Mouse (Mus musculus): ENCODE measurements at regions not wholly inside any gene's neighbourhood (a gene's known extent, or its start where the extent isn't known, plus 50 kb on each side); places are given as distances from the start of the nearest gene placed in this dataset.
A peak's percentile ranks its signal among the peaks of the same experiment; 100 is the strongest.

DNA sequence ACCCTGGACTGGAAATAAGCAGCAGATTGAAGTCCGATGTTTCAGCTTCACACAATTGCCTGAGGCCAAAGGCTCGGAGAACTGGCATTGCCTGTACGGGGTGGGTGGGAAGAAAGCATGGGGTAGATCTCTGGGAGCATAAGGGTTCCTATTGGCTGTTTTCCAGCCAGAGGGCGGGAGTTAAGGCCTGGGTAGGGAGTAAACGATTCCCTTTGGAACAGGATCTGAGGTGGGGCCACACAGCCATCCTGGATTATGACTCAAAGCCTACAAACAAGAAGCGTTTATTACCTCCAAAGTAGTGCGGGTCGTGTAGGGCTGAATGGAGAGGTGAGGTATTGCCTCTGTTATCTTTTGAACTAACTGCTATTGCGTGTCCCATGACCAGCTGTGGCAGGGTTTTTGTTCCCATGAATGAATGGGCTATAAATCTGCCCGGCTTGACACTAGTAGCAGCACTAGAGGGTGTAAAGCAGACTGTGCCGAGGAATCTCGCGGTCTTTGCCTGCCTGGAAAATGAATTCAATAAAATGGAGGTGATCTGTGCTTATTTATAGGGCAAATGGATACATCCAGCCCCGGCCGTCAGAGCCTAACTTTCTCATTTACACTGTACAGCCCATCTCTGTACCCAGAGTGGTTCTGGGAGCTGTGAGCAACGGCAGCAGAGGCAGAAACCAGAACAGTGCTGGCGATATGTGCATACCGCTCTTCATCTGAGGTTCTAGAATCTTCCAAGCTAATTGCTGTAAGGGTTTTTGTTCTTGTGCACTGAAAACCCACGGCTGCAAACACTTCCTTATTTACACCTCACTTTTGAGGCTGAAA lies 214.3 kb upstream of the Zfp507 start:
- no peak for ATAC-seq (replicated peaks; ENCODE audit: low FRiP score, low TSS enrichment, poor library complexity, severe bottlenecking)

DNA sequence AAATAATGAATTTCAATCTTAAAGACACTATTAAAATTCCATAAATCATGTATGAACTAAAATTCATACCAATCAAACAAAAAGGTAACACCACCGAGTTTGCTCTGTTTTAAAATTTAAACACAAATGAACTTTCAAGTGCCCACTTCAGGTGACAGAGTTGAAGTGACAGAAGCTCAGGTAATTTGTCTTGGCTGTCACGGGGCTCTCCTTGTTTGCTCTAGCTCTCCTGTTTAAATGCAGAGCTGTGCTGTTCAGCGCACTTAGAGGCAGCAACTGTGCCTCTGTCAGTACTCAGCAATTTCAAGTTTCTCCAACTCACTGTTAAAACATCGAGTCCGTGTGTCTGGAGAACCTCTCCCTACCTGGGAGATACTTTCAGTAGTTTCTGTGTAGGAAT lies 193.8 kb upstream of the Zfp507 start:
- no peak for ATAC-seq (replicated peaks; ENCODE audit: low FRiP score, low TSS enrichment, poor library complexity, severe bottlenecking)

- ATAC-seq (replicated peaks; ENCODE audit: low FRiP score, low TSS enrichment, poor library complexity, severe bottlenecking) = no peak
These were observed 189.7 kb upstream of the Zfp507 start for GRCm38 (mm10) chr7:35992511-35992910.

- no peak for ATAC-seq (replicated peaks; ENCODE audit: low FRiP score, low TSS enrichment, poor library complexity, severe bottlenecking)
These were observed 188.3 kb upstream of the Zfp507 start for GRCm38 (mm10) chr7:35991141-35991540.

GRCm38 (mm10) chr7:35989456-35989855 lies 186.7 kb upstream of the Zfp507 start:
- no peak for ATAC-seq (replicated peaks; ENCODE audit: low FRiP score, low TSS enrichment, poor library complexity, severe bottlenecking)

GRCm38 (mm10) chr7:35988449-35989109 lies 185.8 kb upstream of the Zfp507 start:
- no peak for ATAC-seq (replicated peaks; ENCODE audit: low FRiP score, low TSS enrichment, poor library complexity, severe bottlenecking)

- ATAC-seq (replicated peaks; ENCODE audit: low FRiP score, low TSS enrichment, poor library complexity, severe bottlenecking) = no peak
These were observed 175.2 kb upstream of the Zfp507 start for GRCm38 (mm10) chr7:35977986-35978385.

DNA sequence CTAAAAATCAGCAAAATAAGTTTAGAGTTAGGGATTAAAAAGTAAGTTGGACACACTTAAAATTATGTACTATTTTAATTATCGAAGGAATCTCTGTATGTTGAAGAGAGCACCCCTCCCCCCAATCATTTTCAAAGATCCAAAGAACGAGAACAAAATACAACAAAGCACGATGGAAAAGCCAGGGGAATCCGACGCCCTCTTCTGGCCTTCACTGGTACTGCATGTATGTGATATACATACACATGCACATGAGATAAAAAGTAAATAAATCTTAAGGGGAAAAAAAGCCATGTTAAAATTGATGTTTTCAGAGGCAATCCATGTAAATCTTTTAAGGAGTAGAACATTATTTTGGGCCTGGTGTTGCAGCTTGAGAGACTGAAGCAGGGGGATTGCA lies 155.9 kb upstream of the Zfp507 start:
- no peak for ATAC-seq (replicated peaks; ENCODE audit: low FRiP score, low TSS enrichment, poor library complexity, severe bottlenecking)

- no peak for ATAC-seq (replicated peaks; ENCODE audit: low FRiP score, low TSS enrichment, poor library complexity, severe bottlenecking)
These were observed 155.2 kb upstream of the Zfp507 start for GRCm38 (mm10) chr7:35958052-35958451.

GRCm38 (mm10) chr7:35948794-35949193 lies 146.0 kb upstream of the Zfp507 start:
- no peak for ATAC-seq (replicated peaks; ENCODE audit: low FRiP score, low TSS enrichment, poor library complexity, severe bottlenecking)

DNA sequence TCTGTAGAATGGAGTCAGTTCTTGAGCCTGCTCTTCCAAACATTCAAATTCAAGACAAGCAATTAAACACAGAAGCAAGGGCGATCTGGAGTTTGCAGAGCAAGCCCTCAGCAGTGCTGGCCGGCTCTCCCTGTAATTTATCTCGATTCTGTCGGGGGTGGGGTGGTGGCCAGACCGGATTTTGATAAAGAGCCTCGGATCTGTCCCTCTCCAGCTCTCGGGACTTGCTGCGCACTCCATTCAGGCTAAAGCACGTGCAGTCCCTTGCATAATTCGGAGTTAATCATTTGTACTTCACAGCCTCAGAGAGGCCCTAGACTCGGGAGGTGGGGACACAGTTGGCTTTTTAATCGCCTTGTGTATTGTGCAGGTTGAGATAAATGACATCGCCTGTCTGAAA lies 145.6 kb upstream of the Zfp507 start:
- no peak for ATAC-seq (replicated peaks; ENCODE audit: low FRiP score, low TSS enrichment, poor library complexity, severe bottlenecking)

GRCm38 (mm10) chr7:35941086-35941485 lies 138.3 kb upstream of the Zfp507 start:
- no peak for ATAC-seq (replicated peaks; ENCODE audit: low FRiP score, low TSS enrichment, poor library complexity, severe bottlenecking)

- ATAC-seq (replicated peaks; ENCODE audit: low FRiP score, low TSS enrichment, poor library complexity, severe bottlenecking) = no peak
These were observed 135.5 kb upstream of the Zfp507 start for GRCm38 (mm10) chr7:35938123-35938869.

GRCm38 (mm10) chr7:35926749-35927148 lies 123.9 kb upstream of the Zfp507 start:
- ATAC-seq (replicated peaks; ENCODE audit: low FRiP score, low TSS enrichment, poor library complexity, severe bottlenecking) = no peak

DNA sequence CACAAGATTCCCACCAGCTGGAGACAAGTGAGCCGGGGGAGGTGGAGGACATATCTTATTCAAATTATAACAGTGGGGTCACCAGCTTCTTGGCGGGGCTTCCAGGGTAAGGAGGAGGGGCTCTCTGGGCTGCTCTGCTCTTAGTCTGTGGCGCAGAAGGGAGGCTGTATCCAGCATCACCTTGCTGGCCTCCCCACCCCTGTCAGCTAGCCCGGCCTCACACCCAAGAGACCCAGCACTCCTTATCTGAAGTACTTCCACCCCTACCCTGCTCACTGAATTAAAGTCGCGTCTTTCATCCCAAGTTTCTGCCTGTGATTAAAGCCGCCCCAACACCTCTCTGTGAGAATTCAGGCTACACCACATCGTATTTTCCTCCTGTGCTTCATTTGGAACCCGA lies 119.8 kb upstream of the Zfp507 start:
- ATAC-seq (replicated peaks; ENCODE audit: low FRiP score, low TSS enrichment, poor library complexity, severe bottlenecking) = no peak

- ATAC-seq (replicated peaks; ENCODE audit: low FRiP score, low TSS enrichment, poor library complexity, severe bottlenecking) = no peak
These were observed 118.1 kb upstream of the Zfp507 start for GRCm38 (mm10) chr7:35920884-35921283.

DNA sequence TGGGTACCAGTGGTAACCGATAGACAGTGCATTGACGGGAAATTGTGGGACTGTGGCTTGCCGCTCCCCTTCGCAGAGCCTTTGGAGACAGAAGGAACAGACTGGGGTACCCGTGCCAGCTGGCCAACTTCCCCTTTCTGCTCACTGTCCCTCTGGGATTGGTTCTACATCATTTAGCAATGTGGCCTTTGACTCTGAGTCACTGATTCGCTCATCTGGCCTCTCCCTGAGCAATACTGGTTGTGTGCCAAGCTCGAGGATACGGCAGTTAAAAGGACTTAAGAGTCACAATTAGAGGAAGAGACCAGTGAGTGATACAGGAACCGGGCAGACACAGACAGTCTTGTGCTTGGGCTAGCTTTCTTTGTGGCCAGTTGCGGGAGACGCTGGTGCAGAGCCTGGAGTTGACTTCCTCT lies 117.4 kb upstream of the Zfp507 start:
- ATAC-seq (replicated peaks; ENCODE audit: low FRiP score, low TSS enrichment, poor library complexity, severe bottlenecking) = no peak

DNA sequence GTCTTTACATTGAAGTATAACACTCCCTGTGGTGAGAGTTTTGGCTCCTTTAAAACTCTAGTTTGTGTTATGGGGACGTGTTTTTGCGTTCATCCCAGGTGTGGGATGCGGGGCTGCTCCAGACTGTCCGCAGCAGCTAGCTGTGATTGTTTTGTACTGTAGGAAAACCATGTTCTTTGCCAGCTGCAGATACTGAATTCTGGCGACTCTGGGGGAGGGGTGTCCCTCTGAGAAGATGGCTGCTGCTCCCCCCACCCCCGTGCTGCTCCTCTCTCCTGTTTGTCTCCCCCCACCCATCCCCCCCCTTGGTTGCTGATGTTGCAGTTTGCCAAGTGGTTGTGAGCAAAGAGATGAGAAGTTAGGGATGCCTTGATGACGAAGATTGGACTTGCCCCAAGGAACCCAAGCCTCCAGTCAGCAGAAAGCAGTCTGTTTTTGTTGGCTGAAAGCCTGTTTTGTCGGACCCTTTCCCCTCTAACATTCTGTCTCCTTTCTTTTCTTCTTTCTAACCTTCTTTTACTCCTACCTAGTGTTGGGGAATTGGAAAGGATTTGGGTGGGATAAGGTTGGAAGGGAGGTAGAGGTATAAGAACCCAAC lies 107.4 kb upstream of the Zfp507 start:
- ATAC-seq (replicated peaks; ENCODE audit: low FRiP score, low TSS enrichment, poor library complexity, severe bottlenecking) = no peak

- peak; percentile 82; the same call in 1 of the 2 replicates for ATAC-seq (replicated peaks; ENCODE audit: low FRiP score, low TSS enrichment, poor library complexity, severe bottlenecking)
These were observed 99.2 kb upstream of the Zfp507 start for GRCm38 (mm10) chr7:35901942-35902381.

Data from megakaryocyte-erythroid progenitor cell, adult 5-6 weeks (primary cell).